In the genomic region with DNA sequence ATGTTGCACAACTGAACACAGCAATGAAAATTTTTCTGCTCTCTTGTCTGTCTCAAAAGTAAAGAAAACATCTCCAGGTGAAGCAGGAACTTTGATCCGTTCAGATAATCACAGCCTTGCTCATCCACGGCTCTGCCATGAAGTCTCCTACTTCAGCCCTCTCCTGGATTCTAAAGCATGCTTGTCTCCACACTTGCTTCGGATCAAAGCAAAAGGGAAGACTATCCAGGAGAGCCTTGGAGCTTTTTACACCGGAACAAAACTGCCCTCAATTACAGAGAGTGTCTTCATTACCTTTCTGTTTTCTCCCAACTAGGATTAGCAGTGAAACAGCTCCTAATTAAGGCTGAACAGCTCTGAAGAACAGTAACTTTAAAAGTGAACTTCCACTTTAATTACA, we compare ENCODE assay signal across 8 mouse cellular contexts. TPM values are rescaled to one million over a fixed set of nuclear protein-coding genes. Genes with fewer than 3 reads are reported as not detected.
DNase-seq lines count a peak whose midpoint lies in the region; ATAC-seq and TF ChIP-seq lines count a peak whose summit lies in the region.

No protein-coding gene starts in this region.

- ATAC-seq in kidney, embryonic 16.5 days (ENCODE audit: low FRiP score, low TSS enrichment): no peak
- ATAC-seq in embryonic facial prominence, embryonic 12.5 days (ENCODE audit: insufficient number of reproducible peaks, insufficient read depth, low FRiP score, low TSS enrichment): no peak
- no peak for ATAC-seq in intestine, embryonic 14.5 days (replicated peaks; ENCODE audit: low FRiP score, low TSS enrichment, low read depth)

- peak overlapping the region; percentile 99 for H3K9ac ChIP-seq in kidney, embryonic 16.5 days (replicated peaks; ENCODE audit: low read length)
- H3K9ac ChIP-seq in embryonic facial prominence, embryonic 12.5 days: peak overlapping the region; percentile 93
- H3K9ac ChIP-seq in intestine, embryonic 14.5 days (ENCODE audit: low read length): peak overlapping the region; percentile 89

- H3K27ac ChIP-seq in kidney, embryonic 16.5 days (ENCODE audit: low read length): peak overlapping the region; percentile 96; the same call in 1 of the 2 replicates
- H3K27ac ChIP-seq in embryonic facial prominence, embryonic 12.5 days: no peak overlapping the region
- H3K27ac ChIP-seq in intestine, embryonic 14.5 days (ENCODE audit: low read depth): 0 out of 2 replicates have a peak overlapping the region, but pooled peaks have one; percentile 88

- H3K4me1 ChIP-seq in kidney, embryonic 16.5 days (ENCODE audit: insufficient read depth, low read length): peaks cover 35% of the 10 kb centered on the region
- peaks cover 17% of the 10 kb centered on the region; the same call in 1 of the 2 replicates for H3K4me1 ChIP-seq in embryonic facial prominence, embryonic 12.5 days
- peaks cover 18% of the 10 kb centered on the region for H3K4me1 ChIP-seq in intestine, embryonic 14.5 days (replicated peaks; ENCODE audit: control insufficient read depth, insufficient read depth, low read length)

- peak overlapping the region; percentile 88 for H3K4me3 ChIP-seq in kidney, embryonic 16.5 days (ENCODE audit: low read length)
- peak overlapping the region; percentile 97 for H3K4me3 ChIP-seq in embryonic facial prominence, embryonic 12.5 days
- H3K4me3 ChIP-seq in intestine, embryonic 14.5 days (ENCODE audit: low read depth, low read length): peak overlapping the region; percentile 88
- H3K4me3 ChIP-seq in myocyte: peak overlapping the region; percentile 72

- no peak for TF ChIP-seq POLR2A in myocyte (IDR thresholded peaks at IDR 0.05; ENCODE audit: insufficient read length, low read depth)

- H3K4me2 ChIP-seq in kidney, embryonic 16.5 days (replicated peaks; ENCODE audit: low read depth, low read length): peak overlapping the region; percentile 92
- H3K4me2 ChIP-seq in embryonic facial prominence, embryonic 12.5 days (replicated peaks): peak overlapping the region; percentile 95
- H3K4me2 ChIP-seq in intestine, embryonic 14.5 days (ENCODE audit: low read length): peak overlapping the region; percentile 82
- H3K4me2 ChIP-seq in myocyte (ENCODE audit: low read depth): peak overlapping the region; percentile 90

- H3K36me3 ChIP-seq in kidney, embryonic 16.5 days (ENCODE audit: insufficient read depth, low read length): 0 out of 2 replicates have a peak, but pooled peaks cover 3% of the 10 kb centered on the region
- no peaks in the 10 kb centered on the region for H3K36me3 ChIP-seq in embryonic facial prominence, embryonic 12.5 days
- peaks cover 19% of the 10 kb centered on the region for H3K36me3 ChIP-seq in intestine, embryonic 14.5 days (ENCODE audit: control insufficient read depth, insufficient read depth, low read length)
- H3K36me3 ChIP-seq in myocyte (ENCODE audit: control insufficient read depth, insufficient read depth): no peaks in the 10 kb centered on the region

- H3K79me2 ChIP-seq in myocyte (ENCODE audit: control insufficient read depth, insufficient read depth): peaks cover 58% of the 10 kb centered on the region

- no peaks in the 10 kb centered on the region for H3K27me3 ChIP-seq in kidney, embryonic 16.5 days (ENCODE audit: insufficient read depth, low read length)
- no peaks in the 10 kb centered on the region for H3K27me3 ChIP-seq in embryonic facial prominence, embryonic 12.5 days
- H3K27me3 ChIP-seq in intestine, embryonic 14.5 days (replicated peaks; ENCODE audit: control insufficient read depth, insufficient read depth, low read length): no peaks in the 10 kb centered on the region
- H3K27me3 ChIP-seq in myocyte (ENCODE audit: control insufficient read depth, insufficient read depth, insufficient read length): no peaks in the 10 kb centered on the region

- DNase-seq in kidney, adult 9 months: no peak
- no peak for DNase-seq in intestine, embryonic 14.5 days (ENCODE audit: low spot score)
- no peak for DNase-seq in embryo, embryonic 9.5 days (ENCODE audit: extremely low spot score)
- DNase-seq in thymus, postnatal 14 days: no peak
- no peak for DNase-seq in layer of hippocampus, adult 9-10 months (ENCODE audit: low spot score)

- H3ac ChIP-seq in myocyte (ENCODE audit: control insufficient read depth, insufficient read length): peak overlapping the region; percentile 52

- WGBS in kidney, embryonic 16.5 days: 0% methylated on average over 4 of the region's 4 CpGs
- 3% methylated on average over 4 of the region's 4 CpGs for WGBS in embryonic facial prominence, embryonic 12.5 days
- WGBS in intestine, embryonic 14.5 days: under 1% methylated on average over 4 of the region's 4 CpGs

- no peaks in the 10 kb centered on the region for H3K9me3 ChIP-seq in kidney, embryonic 16.5 days (ENCODE audit: low read length)
- H3K9me3 ChIP-seq in embryonic facial prominence, embryonic 12.5 days: no peaks in the 10 kb centered on the region
- H3K9me3 ChIP-seq in intestine, embryonic 14.5 days (ENCODE audit: control insufficient read depth, low read length): no peaks in the 10 kb centered on the region

TF ChIP-seq in myocyte, 11 proteins besides CTCF, POLR2A, EP300 and RAD21:
- TF ChIP-seq E2F4 (IDR thresholded peaks at IDR 0.05; ENCODE audit: insufficient read depth) (no peak), POLR2AphosphoS2 (IDR thresholded peaks at IDR 0.05; ENCODE audit: insufficient read length, low read depth) (no peak), SRF (IDR thresholded peaks at IDR 0.05; ENCODE audit: control insufficient read depth, insufficient read length, low read depth) (no peak), REST (IDR thresholded peaks at IDR 0.05; ENCODE audit: insufficient read depth, insufficient read length) (no peak), CEBPB (IDR thresholded peaks at IDR 0.05; ENCODE audit: insufficient read depth, poor library complexity, severe bottlenecking) (no peak), TCF12 (IDR thresholded peaks at IDR 0.05; ENCODE audit: insufficient read depth, poor library complexity, severe bottlenecking) (no peak), MYOG (IDR thresholded peaks at IDR 0.05; ENCODE audit: control insufficient read depth in 1 of 3, insufficient read depth in 1 of 3, insufficient read length in 2 of 3, low read depth in 2 of 3) (no peak), MYOD1 (IDR thresholded peaks at IDR 0.05; ENCODE audit: control insufficient read depth in 1 of 3, insufficient read length in 2 of 3, low read depth in 2 of 3) (no peak), MAX (IDR thresholded peaks at IDR 0.05; ENCODE audit: low read depth) (no peak), USF1 (IDR thresholded peaks at IDR 0.05; ENCODE audit: low read depth) (no peak), TCF3 (IDR thresholded peaks at IDR 0.05; ENCODE audit: insufficient read length, low read depth) (no peak)

RNA-seq across cellular contexts. Expression of a gene that starts 1.4 kb away (rescaled TPM):
- polyA plus RNA-seq in kidney, embryonic 16.5 days (2015; fragmentation: Nextera tagmentation; extraction: Ambion mirVana): 105 and 109 TPM in 2 replicates
- 39.7 and 42.6 TPM in 2 replicates for polyA plus RNA-seq in embryonic facial prominence, embryonic 12.5 days (2016; fragmentation: Nextera tagmentation; extraction: Ambion mirVana)
- polyA plus RNA-seq in intestine, embryonic 14.5 days (2014; fragmentation: Nextera tagmentation; extraction: Ambion mirVana): 104 and 112 TPM in 2 replicates
- polyA plus RNA-seq in myocyte (2012; fragmentation: generic; extraction: Trizol): 50.9 TPM
